Mouse (Mus musculus): ENCODE results near the gene Lamc2. TPM values are rescaled to one million over a fixed set of nuclear protein-coding genes. Genes with fewer than 3 reads are reported as not detected.

The Lamc2 gene
- polyA plus RNA-seq, 1 experiment from 2014 or later, result 12.7 TPM

Other genes starting within 250 kb of the Lamc2 start
- gene Nmnat2, start 231.5 kb downstream of the Lamc2 start, polyA plus RNA-seq (2015; fragmentation: Nextera tagmentation; extraction: Ambion mirVana), result 1.3 and 1.5 TPM in 2 replicates
- 35.9 and 41.9 TPM in 2 replicates for gene Lamc1, start 146.3 kb upstream of the Lamc2 start, polyA plus RNA-seq (2015; fragmentation: Nextera tagmentation; extraction: Ambion mirVana)
- 0.36 and 0.58 TPM in 2 replicates for gene Shcbp1l, start 238.7 kb upstream of the Lamc2 start, polyA plus RNA-seq (2015; fragmentation: Nextera tagmentation; extraction: Ambion mirVana)

Measured in embryonic facial prominence, embryonic 13.5 days (tissue).